Mouse (Mus musculus): ENCODE measurements around the gene Npm1.

The Npm1 gene

DNA sequence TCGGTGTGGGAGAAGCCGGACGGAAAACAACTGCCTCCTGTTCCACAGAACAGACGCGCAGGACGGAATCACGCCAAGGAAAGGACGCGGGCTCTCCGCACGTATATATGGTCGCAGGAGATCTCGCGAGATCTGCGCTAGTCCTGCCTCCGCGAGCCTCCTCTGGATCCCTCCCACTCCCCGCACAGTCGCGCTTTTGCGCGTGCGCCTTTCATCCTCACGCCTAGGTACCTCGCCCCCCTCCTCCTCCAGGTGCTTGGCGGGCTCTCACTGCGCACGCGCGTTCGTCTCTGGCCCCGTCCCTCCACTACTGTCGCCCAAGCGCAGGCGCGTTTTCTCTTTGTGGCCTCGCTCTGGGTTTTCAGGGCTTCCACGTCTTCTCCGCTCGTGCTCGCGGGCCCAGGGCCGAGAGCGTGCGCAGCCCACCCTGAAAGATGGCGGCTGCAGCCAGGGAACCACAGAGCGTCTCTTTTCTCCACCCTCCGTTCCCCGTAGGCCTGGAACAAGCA is at the start of gene Npm1:
Gene Npm1, minus strand, starts transcription at position 209 of the 509 bp plus-strand sequence.
- peak; percentile 97 to 99 for DNase-seq (ENCODE audit: low spot score in 2 of 2)

- DNase-seq (ENCODE audit: low spot score in 2 of 2) = no peak
Measured at GRCm38 (mm10) chr11:33207411-33207810, 44.4 kb upstream of the Npm1 start.

- no peak for DNase-seq (ENCODE audit: low spot score in 2 of 2)
Measured at GRCm38 (mm10) chr11:33204966-33205365, 42.0 kb upstream of the Npm1 start.

DNA sequence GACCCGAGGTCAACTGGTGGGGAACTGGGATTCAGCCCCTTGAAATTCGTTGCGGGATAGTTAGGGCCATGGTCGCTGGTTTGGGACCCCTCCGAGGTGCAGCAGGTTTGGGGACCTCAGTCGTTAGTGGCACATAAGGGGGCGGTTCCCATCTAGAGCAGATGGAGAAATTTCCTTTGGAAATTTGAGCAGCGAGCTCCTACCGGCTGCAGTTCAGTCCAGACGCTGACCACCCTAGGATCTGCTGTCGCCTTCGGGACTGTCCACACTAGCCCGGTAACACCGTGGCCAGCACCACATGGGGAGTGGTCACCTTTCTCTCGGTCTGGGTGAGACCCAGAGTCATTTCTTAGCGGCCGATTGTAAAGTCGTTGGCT is 41.3 kb upstream of the Npm1 start:
- no peak for DNase-seq (ENCODE audit: low spot score in 2 of 2)

- DNase-seq (ENCODE audit: low spot score in 2 of 2) = peak in 1 of 2 experiments; percentile 34
Measured at GRCm38 (mm10) chr11:33203383-33204328, 40.6 kb upstream of the Npm1 start, which contains the start of gene Tlx3. Gene Tlx3, minus strand, starts transcription at chr11:33203589.

GRCm38 (mm10) chr11:33202972-33203371 is 40.0 kb upstream of the Npm1 start:
- DNase-seq (ENCODE audit: low spot score in 2 of 2) = peak in 1 of 2 experiments; percentile 19

- DNase-seq (ENCODE audit: low spot score in 2 of 2) = no peak
Measured at GRCm38 (mm10) chr11:33202296-33202695, 39.3 kb upstream of the Npm1 start.

GRCm38 (mm10) chr11:33201626-33202010 is 38.6 kb upstream of the Npm1 start:
- no peak for DNase-seq (ENCODE audit: low spot score in 2 of 2)

DNA sequence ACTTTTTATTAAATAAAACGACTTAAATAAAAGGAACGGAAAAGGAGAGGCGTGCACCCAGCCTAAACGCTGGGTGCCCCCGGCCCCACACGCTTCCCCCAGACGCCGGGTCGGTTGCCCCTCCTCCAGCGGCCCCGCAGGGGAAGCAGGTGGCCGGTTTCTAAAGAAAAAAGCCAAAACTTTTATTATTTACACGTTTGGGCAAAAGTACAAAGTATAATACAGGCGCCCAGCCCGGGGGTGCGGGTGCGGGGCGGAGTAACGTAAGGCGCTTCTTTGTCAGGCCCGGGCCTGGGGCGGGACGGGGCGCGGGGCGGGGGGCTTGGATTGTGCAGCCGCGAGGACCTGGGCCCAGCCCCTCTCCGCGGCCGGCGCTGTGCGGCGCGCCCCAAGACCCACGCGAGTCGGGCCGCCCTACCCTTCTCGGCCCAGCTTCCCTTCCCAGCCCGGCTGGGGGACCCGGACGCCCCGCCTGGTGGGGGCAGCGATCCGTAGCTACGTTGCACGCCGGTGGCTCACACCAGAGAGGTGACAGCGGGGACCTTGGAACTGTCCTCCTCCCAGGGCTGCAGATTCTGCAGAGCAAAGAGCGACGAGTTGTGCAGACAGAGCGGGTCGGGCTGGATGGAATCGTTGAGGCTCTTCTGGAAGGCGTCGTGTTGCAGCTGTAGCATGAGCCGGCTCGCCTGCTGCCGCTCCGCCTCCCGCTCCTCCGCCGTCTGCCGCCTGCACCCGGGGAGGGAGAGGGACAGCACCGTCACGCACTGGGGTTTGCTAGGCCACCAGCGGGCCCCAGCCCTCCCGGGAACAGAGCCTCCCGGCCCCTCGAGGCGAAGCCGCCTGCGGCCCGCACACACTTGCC is 38.0 kb upstream of the Npm1 start:
- peak in 1 of 2 experiments; percentile 35 for DNase-seq (ENCODE audit: low spot score in 2 of 2)

DNA sequence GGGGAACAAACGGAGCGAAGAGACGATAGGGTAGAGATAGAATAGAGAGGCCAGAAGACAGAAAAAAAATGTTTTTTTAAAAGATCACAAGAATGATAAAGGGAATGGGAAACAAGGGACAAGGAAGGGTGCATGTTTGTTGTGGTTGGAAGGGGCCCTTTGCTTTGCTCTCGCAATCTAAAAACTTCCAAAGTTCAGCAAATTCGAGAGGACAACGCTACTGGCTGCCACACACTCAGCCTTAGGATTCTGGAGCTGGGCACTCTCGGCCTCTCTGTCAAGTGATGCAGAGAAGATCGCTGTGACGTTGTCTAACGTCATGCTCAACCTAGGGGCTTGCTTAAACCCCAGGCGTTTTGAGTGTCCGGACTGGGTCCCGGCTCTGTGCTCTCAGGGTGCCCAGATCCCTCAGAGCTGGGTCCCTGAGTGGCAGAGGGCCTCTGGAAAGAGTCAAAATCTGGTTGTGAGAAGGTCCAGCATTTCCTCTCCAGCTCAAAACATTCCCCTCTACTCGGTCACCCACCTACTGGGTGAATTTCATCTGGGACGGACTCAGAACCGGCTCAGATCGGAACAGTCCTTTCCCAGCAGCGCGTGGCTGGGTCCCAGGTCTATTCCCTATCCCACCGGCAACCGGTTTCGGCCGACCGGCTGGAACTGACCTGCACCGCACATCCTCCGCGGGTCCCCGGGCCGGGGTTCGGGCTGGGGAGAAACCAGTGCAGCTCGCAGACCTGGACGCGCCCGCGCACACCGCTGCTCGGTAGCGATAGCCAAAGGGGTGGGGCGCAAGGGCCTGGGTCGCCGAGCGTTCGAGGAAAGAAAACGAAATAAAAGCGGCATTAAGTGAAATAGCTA is 37.1 kb upstream of the Npm1 start:
- peak in 1 of 2 experiments; percentile 31 for DNase-seq (ENCODE audit: low spot score in 2 of 2)

DNA sequence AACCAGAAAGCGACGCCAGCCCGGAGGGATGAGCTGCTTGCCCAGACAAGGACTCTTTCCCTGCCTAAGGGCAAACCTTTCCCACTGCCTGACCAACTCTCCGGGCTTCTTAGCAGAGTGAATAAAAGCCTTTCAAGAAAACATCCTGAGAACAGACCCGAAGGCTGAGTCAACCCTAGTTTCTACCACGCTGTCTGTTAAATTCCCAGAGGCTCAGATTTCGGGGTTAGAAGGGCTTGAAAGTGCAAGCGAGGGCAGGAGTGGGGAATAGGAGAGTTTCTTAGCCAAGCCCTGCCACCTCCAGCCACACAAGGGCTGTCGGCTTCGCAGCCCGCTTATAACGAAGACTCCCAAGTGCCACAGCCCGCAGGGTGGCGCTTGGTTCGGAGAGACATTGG is 36.1 kb upstream of the Npm1 start:
- no peak for DNase-seq (ENCODE audit: low spot score in 2 of 2)

DNA sequence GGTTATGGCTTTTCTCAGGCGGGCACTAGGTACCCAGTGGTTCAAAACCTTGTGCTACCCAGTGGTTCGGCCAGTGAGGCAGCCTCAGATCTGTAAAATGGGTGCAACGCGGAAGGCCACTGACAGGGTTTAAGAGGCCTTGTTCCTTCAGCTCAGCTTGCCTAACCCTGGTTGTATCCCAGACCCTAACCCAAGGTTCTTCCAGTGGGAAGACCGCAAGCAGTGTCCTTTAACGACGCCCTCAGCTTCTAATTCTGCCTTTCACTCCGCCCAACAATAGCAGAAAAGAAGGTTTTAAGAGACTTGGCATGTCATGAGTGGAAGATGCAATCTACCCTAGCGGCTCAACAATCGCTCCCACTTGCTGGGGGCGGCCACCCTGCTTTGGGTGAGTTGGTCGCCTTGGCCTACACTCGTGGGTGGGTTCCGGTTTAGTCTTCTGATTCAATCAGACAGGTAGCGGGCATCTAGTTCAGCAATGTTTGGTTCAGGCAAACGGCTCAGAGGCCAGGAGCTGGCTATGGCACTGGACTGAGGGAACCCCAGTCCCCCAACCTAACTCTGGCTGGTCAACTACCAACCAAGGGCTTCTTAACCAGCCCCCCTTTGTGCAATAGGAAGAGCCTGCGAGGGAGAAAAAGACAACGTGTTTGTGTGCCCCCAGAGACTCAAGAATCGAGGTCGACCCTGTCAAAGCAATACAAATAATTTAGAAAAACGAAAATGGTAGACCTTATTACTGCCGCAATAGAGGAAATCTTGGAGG is 35.5 kb upstream of the Npm1 start:
- DNase-seq (ENCODE audit: low spot score in 2 of 2) = no peak

DNA sequence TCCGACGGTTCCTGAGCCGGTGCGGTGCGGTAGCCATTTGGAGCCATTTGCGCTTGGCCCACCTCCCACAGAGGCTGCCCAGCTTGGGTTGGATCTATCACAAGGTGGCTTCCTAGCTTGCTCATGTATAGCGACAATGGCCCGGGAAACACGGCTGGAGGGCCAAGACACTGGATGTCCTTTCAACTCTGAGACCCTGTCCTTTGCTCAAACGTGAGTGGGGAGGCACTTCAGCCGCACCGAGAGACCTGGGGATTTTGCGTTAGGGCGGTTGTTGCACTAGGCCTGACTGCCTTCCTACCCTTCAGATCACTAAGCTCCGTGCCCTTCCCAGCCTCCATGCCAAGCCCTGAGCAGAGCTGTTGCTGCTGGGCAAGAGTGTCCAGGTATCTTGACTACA is 34.7 kb upstream of the Npm1 start:
- DNase-seq (ENCODE audit: low spot score in 2 of 2) = no peak

DNA sequence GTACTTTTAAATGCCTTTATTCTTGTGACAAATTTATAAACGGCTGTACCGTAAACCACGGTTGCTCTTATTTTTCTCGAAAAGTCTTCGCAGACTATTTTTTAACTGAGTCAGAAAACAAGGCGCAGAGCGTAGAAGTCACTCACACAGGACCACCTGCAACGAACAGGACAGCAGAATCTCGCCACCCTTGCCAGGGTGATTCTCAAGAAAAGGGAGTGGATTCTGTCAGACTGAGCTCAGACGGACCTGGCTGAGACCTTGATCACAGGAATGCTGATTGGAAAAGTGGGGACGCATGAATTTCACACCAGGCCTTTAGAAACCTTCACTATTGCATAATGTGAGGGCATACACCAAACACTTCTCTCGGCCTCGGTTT is 34.1 kb upstream of the Npm1 start:
- DNase-seq (ENCODE audit: low spot score in 2 of 2) = no peak

DNA sequence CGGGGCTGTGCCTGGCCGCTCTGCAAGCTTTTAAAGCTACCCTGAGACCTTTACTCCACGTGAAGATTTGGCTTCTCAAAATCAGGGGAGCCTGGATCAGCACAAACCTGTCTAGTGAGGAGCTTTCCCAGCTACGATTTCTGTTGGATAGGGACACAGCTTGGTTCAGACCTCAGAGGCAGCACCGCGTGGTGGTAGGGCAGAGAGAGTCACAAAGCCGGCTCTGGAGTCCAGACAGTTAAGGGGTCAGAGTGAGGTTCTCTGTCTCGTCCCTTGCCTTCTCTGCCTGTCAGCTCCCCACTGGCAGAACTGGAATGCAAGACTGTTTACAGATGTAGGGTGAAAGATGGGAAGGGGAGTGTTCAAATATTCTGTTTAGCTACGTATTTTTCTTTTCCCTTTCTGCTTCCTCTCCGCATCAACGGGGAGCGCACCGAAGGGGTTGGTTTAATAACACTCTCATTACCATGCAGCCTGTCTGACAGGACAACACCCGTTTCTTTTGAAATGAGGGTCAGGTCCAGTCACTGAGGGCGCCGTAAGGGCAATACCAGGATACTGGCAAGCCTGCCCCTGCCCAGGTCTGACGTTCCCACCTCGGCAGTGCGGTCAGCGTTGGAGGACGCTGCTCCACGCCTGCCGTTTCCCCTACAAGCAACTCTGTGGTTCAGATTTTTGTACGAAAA is 33.6 kb upstream of the Npm1 start:
- DNase-seq (ENCODE audit: low spot score in 2 of 2) = no peak

- no peak for DNase-seq (ENCODE audit: low spot score in 2 of 2)
Measured at GRCm38 (mm10) chr11:33195531-33196446, 32.8 kb upstream of the Npm1 start.

DNA sequence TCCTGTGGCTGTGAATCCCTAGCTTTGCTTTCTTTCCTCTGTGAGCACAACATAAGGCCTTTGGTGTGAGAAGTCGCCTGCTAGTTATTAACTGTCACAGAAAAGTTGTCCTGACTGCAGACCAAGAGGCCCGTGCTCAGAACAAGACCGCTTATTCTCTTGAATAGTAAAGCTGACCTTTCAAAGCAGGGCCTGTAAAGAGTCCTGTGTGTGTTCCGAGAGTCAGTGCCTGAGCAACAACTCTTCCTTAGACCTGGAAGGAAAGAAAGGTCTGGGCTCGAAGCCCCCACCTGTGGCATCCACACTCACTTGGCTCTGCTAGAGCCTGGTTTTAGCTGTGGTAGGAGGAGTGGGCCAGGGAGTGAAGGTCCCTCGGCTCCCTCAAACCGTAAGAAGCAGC is 32.1 kb upstream of the Npm1 start:
- no peak for DNase-seq (ENCODE audit: low spot score in 2 of 2)

DNA sequence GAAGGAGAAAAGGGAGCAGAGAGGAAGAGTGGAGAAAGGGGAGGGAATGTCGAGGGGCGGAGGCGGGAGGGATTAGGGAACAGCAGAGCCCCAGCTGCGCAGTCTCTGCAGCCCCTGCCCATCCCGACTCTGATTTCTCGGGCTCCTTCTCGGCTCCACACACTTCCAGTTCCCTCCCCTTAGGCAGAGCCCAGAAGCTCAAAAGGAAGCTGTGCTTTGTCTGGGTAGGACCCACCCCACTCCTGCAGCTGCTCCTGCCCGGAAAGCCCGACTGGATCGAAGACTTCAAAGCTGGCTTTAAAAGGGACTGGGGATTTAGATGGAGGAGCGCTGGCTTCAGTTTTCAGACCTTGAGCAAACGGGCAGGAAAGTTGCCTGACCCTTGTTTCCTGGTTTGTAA is 30.7 kb upstream of the Npm1 start:
- DNase-seq (ENCODE audit: low spot score in 2 of 2) = no peak

- DNase-seq (ENCODE audit: low spot score in 2 of 2) = no peak
Measured at GRCm38 (mm10) chr11:33181804-33182203, 18.8 kb upstream of the Npm1 start.

All from urinary bladder, adult 18-20 months (tissue).